Mouse (Mus musculus) spleen, adult 2 months (tissue): ENCODE data around the gene Necab3.

Experiments
- CTCF ChIP-seq: fragments of 200-500 bp; IDR thresholded peaks from 2 replicates; pipeline ENCODE4 v1.5.1; 2011; ENCODE audit warnings: mild to moderate bottlenecking, inconsistent platforms; ENCODE audit not compliant: insufficient read depth, insufficient read length, insufficient replicate concordance; ENCODE audit errors: extremely low read depth
- POLR2A ChIP-seq: fragments of 200-500 bp; IDR thresholded peaks from 2 replicates; pipeline ENCODE4 v1.6.1; 2011; ENCODE audit warnings: low read depth, low read length, inconsistent platforms

DNA sequence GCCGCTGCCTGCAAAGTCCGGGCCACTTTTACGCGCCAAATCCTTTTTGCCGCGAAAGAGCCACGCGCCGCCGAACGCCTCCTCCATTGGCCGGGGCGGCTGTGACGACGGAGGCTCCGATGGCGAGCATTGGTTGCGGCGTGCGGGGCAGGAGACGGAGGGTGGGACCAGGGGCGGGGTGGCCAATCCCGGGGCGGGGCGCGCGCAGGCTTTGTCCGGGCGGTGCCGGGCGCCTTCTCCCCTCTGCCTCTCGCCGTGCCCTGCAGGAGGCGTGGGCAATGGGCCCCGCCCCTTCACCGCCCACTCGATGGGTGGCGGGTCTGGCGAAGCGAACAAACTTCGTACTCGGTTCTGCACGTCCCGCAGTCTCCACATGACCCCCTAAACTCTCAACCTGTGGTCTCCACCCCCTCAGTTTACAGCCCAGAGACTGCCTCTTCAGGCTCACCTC lies 11.2 kb upstream of the Necab3 start, which contains the start of gene E2f1:
- no peak for TF ChIP-seq CTCF
- no peak for TF ChIP-seq POLR2A
